Mouse (Mus musculus): ENCODE results near the gene Exoc6b. TPM values are rescaled to one million over a fixed set of nuclear protein-coding genes. Genes with fewer than 3 reads are reported as not detected.
"Not testable (repeated sequence)": the region's sequence is repeated elsewhere in the genome, so short reads cannot be mapped to it uniquely, and the experiment has no call there.

The Exoc6b gene
- polyA plus RNA-seq (2015; fragmentation: Nextera tagmentation; extraction: Ambion mirVana): 50.1 and 53.0 TPM in 2 replicates

- H3K36me3 ChIP-seq: no peaks in the 10 kb centered on the region
- peak within 1 kb of the TSS; percentile 97 for H3K9ac ChIP-seq
- ATAC-seq (ENCODE audit: low FRiP score, low read depth): peak; percentile 94
- no peaks in the 10 kb centered on the region for H3K9me3 ChIP-seq
- peak within 1 kb of the TSS; percentile 76 for H3K4me2 ChIP-seq
- under 1% methylated on average over 62 of the region's 63 CpGs for WGBS
- peak within 1 kb of the TSS; percentile 97 for H3K4me3 ChIP-seq
- H3K27me3 ChIP-seq: no peaks in the 10 kb centered on the region
- peak within 1 kb of the TSS; percentile 93 for H3K27ac ChIP-seq (replicated peaks)
- H3K4me1 ChIP-seq (replicated peaks): peaks cover 33% of the 10 kb centered on the region
Observed at GRCm38 (mm10) chr6:85069023-85069985, at the start of gene Exoc6b. Exoc6b (minus strand) TSS chr6:85069513.

GRCm38 (mm10) chr6:85117545-85118511 is 48.5 kb upstream of the Exoc6b start:
- H3K9ac ChIP-seq; H3K9me3 ChIP-seq; H3K4me1 ChIP-seq (replicated peaks); H3K4me2 ChIP-seq; H3K27me3 ChIP-seq; H3K27ac ChIP-seq (replicated peaks); H3K36me3 ChIP-seq; H3K4me3 ChIP-seq: not testable (repeated sequence)
- WGBS: 39% methylated on average over 10 of the region's 11 CpGs
- peak; percentile 34; the same call in 1 of the 2 replicates for ATAC-seq (ENCODE audit: low FRiP score, low read depth)

GRCm38 (mm10) chr6:85105033-85105615 is 35.8 kb upstream of the Exoc6b start:
- H3K4me3 ChIP-seq: no peak overlapping the region
- ATAC-seq (ENCODE audit: low FRiP score, low read depth): no peak
- no peaks in the 10 kb centered on the region for H3K9me3 ChIP-seq
- no peak overlapping the region for H3K9ac ChIP-seq
- H3K27ac ChIP-seq (replicated peaks): no peak overlapping the region
- H3K27me3 ChIP-seq: no peaks in the 10 kb centered on the region
- no peaks in the 10 kb centered on the region for H3K4me1 ChIP-seq (replicated peaks)
- no peak overlapping the region for H3K4me2 ChIP-seq
- WGBS: 85% methylated on average over 10 of the region's 10 CpGs
- H3K36me3 ChIP-seq: no peaks in the 10 kb centered on the region

GRCm38 (mm10) chr6:85103321-85103720 is 34.0 kb upstream of the Exoc6b start:
- no peak for ATAC-seq (ENCODE audit: low FRiP score, low read depth)
- Histone ChIP-seq H3K36me3 (no peaks in the 10 kb centered on the region), H3K4me3 (no peak overlapping the region), H3K4me2 (no peak overlapping the region), H3K9ac (no peak overlapping the region), H3K27ac (replicated peaks) (no peak overlapping the region), H3K27me3 (no peaks in the 10 kb centered on the region), H3K4me1 (replicated peaks) (no peaks in the 10 kb centered on the region), H3K9me3 (no peaks in the 10 kb centered on the region)
- WGBS: 85% methylated on average over 3 of the region's 3 CpGs

GRCm38 (mm10) chr6:85096441-85096840 is 27.1 kb upstream of the Exoc6b start:
- Histone ChIP-seq H3K4me1 (replicated peaks) (no peaks in the 10 kb centered on the region), H3K4me2 (no peak overlapping the region), H3K27me3 (no peaks in the 10 kb centered on the region), H3K4me3 (no peak overlapping the region), H3K9ac (no peak overlapping the region), H3K27ac (replicated peaks) (no peak overlapping the region), H3K36me3 (no peaks in the 10 kb centered on the region), H3K9me3 (no peaks in the 10 kb centered on the region)
- ATAC-seq (ENCODE audit: low FRiP score, low read depth): no peak
- 78% methylated on average over 2 of the region's 2 CpGs for WGBS

- ATAC-seq (ENCODE audit: low FRiP score, low read depth): no peak
- Histone ChIP-seq H3K9ac (no peak overlapping the region), H3K9me3 (no peaks in the 10 kb centered on the region), H3K4me3 (no peak overlapping the region), H3K27me3 (no peaks in the 10 kb centered on the region), H3K27ac (replicated peaks) (no peak overlapping the region), H3K36me3 (no peaks in the 10 kb centered on the region), H3K4me1 (replicated peaks) (no peaks in the 10 kb centered on the region), H3K4me2 (no peak overlapping the region)
- 95% methylated on average over 4 of the region's 4 CpGs for WGBS
Observed at GRCm38 (mm10) chr6:85087425-85087824, 18.1 kb upstream of the Exoc6b start.

- no peaks in the 10 kb centered on the region for H3K36me3 ChIP-seq
- no peaks in the 10 kb centered on the region for H3K27me3 ChIP-seq
- no peak overlapping the region for H3K27ac ChIP-seq (replicated peaks)
- no peak for ATAC-seq (ENCODE audit: low FRiP score, low read depth)
- H3K9ac ChIP-seq: no peak overlapping the region
- H3K4me1 ChIP-seq (replicated peaks): no peaks in the 10 kb centered on the region
- H3K4me2 ChIP-seq: no peak overlapping the region
- 86% methylated on average over 3 of the region's 3 CpGs for WGBS
- no peak overlapping the region for H3K4me3 ChIP-seq
- no peaks in the 10 kb centered on the region for H3K9me3 ChIP-seq
Observed at GRCm38 (mm10) chr6:85086645-85087044, 17.3 kb upstream of the Exoc6b start.

GRCm38 (mm10) chr6:85076179-85076720 is 6.9 kb upstream of the Exoc6b start:
- H3K4me3 ChIP-seq; H3K27me3 ChIP-seq; H3K9ac ChIP-seq; H3K36me3 ChIP-seq; H3K4me2 ChIP-seq; H3K9me3 ChIP-seq; ATAC-seq (ENCODE audit: low FRiP score, low read depth); H3K27ac ChIP-seq (replicated peaks); H3K4me1 ChIP-seq (replicated peaks): not testable (repeated sequence)
- WGBS: 87% methylated on average over 29 of the region's 29 CpGs

- Histone ChIP-seq H3K9me3 (no peaks in the 10 kb centered on the region), H3K27ac (replicated peaks) (no peak overlapping the region), H3K9ac (no peak overlapping the region), H3K27me3 (no peaks in the 10 kb centered on the region), H3K4me3 (no peak overlapping the region), H3K4me1 (replicated peaks) (no peaks in the 10 kb centered on the region), H3K4me2 (no peak overlapping the region), H3K36me3 (no peaks in the 10 kb centered on the region)
- 16% methylated on average over 2 of the region's 2 CpGs for WGBS
- no peak for ATAC-seq (ENCODE audit: low FRiP score, low read depth)
Observed at GRCm38 (mm10) chr6:85074996-85075395, 5.7 kb upstream of the Exoc6b start.

- peak overlapping the region; percentile 76 for H3K4me2 ChIP-seq
- H3K27ac ChIP-seq (replicated peaks): peak overlapping the region; percentile 93
- no peaks in the 10 kb centered on the region for H3K27me3 ChIP-seq
- H3K9ac ChIP-seq: peak overlapping the region; percentile 97
- H3K36me3 ChIP-seq: no peaks in the 10 kb centered on the region
- WGBS: 2% methylated on average over 17 of the region's 17 CpGs
- H3K9me3 ChIP-seq: no peaks in the 10 kb centered on the region
- peaks cover 33% of the 10 kb centered on the region for H3K4me1 ChIP-seq (replicated peaks)
- peak overlapping the region; percentile 97 for H3K4me3 ChIP-seq
- ATAC-seq (ENCODE audit: low FRiP score, low read depth): peak; percentile 55
Observed at GRCm38 (mm10) chr6:85068322-85069022, 841 bp downstream of the Exoc6b start.

GRCm38 (mm10) chr6:85057641-85058040 is 11.7 kb downstream of the Exoc6b start:
- H3K36me3 ChIP-seq: no peaks in the 10 kb centered on the region
- WGBS: 94% methylated on average over 1 of the region's 1 CpGs
- no peaks in the 10 kb centered on the region for H3K4me1 ChIP-seq (replicated peaks)
- no peak overlapping the region for H3K4me2 ChIP-seq
- no peak overlapping the region for H3K27ac ChIP-seq (replicated peaks)
- no peaks in the 10 kb centered on the region for H3K27me3 ChIP-seq
- H3K9ac ChIP-seq: no peak overlapping the region
- H3K4me3 ChIP-seq: no peak overlapping the region
- H3K9me3 ChIP-seq: no peaks in the 10 kb centered on the region
- ATAC-seq (ENCODE audit: low FRiP score, low read depth): no peak
